Mouse (Mus musculus): ENCODE results near the gene Bad.
A peak's percentile ranks its signal among the peaks of the same experiment; 100 is the strongest.
"Not testable (repeated sequence)": the region's sequence is repeated elsewhere in the genome, so short reads cannot be mapped to it uniquely, and the experiment has no call there.

Bad gene

DNA sequence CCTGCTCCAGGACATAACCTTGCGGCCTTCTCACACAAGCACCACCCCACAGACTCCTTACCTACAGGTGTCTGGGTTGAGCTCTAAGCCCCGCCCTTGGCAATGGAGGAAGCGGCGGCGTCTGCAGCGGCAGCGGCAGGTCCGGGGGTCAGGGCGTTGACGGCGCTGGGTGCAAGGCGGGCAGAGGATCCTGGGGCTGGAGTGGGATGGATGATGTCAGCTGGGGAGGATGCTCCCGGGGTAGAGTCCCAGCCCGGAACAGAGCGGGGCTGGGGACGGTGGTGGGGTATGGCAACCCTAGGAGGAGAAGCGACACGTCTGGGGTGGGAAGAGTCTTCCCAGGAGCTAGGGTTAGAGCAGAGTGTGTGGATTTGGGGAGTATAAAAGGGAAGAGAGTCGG is 43.6 kb downstream of the Bad start:
- no peak for DNase-seq (ENCODE audit: low read depth)

DNA sequence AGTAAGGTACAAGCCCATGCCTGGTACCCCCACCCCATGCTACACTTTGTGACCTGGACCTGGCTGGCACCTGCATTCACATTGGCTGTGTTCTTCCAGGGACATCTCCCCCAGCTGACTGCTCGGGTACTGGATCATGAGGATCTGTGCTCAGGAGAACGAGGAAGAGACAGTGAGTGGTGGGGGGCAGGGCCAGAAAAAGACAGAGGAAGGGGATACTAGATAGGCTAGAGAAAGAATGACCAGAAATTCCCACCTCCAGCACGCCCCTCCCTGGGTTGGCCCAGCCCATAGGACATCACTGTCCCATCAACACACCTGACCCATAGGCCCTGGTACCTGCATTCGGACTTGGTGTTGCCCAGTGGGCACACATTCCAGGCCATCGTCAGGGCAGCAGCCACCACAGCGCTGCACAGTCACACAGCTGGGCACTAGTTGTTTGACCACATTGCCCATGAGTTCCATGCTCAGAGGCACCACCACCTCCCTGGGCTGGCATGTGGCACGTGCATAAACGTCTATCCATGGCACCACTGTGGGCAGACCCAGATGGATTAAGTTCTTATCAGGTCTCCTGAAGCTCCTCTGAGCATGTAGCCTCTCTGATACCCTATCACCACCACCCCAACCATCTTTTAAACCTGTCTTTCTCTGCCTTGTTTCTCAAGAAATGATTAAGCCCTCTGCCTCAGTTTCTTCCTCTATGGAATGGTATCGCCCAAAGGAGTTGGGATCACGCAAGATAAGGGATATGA is 44.5 kb downstream of the Bad start:
- DNase-seq (ENCODE audit: low read depth), result no peak

DNA sequence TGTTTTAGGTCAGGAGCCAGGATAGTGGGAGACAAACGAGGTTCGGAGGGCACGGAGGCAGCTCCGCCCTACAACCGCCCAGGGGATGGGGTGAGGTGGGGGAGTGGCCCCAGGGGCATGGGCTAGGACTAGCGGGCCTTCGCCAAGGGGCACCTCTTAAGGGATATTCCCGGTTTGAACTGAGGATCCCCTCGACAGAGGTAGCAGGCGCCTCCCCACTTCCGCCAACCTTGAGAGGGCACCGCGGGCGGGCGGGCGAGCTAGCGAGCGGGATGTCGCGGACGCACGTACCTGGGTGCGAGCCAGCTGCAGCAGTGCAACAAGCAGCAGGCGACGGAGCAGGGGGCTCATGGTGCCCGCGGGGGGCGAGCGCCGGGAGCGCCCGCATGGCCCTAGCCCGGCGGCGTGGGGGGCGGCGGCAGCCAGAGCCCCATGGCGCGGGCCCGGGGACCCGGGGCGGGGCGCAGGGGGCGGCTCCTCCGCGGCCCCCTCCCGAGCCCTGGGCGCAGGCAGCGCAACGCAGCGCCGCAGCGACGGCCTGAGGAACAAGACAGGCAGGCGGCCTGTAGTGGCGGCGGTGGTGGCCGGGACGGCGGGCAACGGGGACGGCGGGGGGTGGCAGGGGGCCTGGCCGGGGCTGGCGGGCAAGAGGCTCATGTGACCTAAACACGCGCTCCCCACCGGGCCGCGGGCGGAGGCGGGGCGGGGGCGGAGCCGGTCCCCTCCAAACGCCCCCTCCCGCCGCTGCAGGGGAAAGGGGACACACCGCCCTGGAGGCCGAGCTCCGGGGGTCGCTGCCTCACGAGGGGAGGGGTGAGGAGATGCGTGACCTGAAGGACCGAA is 45.6 kb downstream of the Bad start, which contains the start of gene Vegfb:
TSS of gene Vegfb (minus strand) at position 591 of the 843 bp plus-strand sequence.
- no peak for DNase-seq (ENCODE audit: low read depth)

DNA sequence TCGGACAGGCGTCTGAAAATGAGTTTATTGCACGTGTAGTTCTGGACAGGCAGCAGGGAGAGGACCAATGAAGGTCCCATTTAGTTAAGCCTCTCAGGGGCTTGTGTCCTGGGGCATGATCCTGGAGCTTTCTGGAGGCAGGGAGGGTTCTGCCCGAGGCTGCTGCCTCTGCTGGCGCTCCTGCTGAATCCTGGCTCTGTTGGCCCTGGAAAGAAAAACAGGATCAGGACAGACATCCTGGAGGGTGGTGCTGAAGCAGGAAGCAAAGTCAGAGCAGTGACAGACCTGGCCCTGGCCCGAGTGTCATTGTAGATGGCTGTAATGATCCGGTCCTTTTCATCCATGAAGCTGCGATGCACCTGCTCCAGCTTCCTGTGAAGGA is 46.2 kb downstream of the Bad start:
- DNase-seq (ENCODE audit: low read depth), result no peak

DNA sequence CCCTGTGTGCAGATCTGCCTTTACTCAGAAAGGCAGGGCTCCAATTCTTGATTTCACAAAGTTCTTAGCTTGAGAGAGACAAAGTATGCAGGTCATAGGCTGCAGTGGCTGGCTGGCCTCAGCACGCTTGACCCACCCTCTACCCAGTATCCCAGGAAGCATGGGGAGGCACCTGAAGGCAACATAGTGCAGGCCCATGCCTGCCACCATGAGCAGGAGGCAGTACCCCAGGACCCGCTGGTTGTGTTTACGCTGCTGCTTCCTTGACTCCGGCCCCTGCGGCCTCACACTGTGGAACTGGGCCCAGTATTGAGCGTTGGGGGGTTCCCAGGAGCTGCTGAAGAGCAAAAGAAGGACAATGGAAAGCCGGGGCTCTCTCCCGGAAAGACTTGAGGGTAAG is 47.6 kb downstream of the Bad start:
- DNase-seq (ENCODE audit: low read depth), result no peak

DNA sequence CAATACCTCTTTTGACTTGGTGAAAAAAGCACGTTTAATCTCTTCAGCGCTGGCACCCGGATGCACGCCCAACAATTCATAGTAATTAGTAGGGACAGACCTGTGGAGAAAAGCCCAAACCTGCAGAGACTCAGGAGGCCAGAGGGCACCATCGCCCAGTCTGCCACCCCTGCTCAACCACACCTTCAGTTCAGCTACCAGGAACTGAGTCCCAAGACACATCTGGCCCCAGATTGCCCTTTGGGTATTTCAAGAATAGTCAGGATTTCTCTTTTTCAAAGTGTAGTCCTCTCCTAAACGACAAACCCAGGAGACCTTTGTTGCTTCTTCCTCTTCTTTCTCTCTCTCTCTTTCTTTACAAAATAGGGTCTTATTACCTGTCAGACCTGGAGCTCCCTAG is 49.1 kb downstream of the Bad start:
- DNase-seq (ENCODE audit: low read depth), result no peak

DNA sequence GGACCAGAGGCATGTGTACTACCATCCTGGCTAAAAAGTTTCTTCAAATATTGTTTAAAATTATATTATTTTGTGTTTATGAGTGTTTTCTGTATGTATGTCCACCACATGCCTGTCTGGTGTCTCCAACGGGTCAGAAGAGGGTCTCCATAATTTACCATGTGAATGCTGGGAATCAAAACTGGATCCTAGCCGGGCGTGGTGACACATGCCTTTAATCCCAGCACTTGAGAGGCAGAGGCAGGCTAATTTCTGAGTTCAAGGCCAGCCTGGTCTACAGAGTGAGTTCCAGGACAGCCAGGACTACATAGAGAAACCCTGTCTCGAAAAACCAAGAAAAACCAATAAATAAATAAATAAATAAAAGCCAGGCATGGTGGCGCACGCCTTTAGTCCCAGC is 49.5 kb downstream of the Bad start:
- DNase-seq (ENCODE audit: low read depth), result not testable (repeated sequence)

DNA sequence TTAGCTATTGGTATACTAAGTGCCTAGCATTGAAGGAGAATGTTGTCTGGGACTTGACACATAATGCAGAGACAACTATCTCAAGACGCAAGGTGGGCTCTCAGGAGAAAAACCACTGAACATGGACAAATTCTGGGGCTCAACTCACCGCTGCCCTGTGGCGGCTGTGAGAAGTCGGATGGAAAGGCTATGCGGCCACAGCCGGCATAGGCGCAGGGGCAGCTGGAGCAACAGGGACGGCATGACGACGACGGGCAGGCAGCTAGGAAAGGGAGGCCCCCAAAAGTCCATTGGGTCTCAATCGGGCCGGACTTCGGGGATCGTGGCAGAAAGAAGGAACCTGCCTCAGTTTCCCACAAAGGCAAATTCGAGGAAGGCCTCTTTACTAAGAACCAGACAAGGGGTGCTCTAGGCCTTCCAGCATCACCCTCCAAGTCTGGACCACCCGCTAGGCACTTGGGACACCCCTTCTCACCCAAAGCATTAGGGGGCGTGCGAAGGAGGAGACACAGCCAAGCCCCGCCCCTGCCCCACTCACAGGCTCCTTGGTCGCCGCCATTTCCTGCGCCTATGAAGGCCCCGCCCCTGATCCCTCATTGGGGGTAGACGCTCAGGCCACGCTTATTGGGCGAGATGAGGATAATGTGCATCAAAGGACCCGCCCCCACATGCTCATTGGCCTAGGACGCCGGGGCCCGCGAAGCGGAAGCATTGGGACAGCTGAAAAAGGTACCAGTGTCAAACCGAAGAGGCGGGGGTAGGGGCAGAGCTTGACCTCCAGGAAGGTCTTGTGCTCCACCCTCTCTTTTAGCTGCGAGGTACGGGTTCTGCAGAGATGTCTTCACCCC is 50.6 kb downstream of the Bad start, which contains the start of gene Dnajc4:
TSS of gene Dnajc4 (minus strand) at position 562 of the 848 bp plus-strand sequence.
- DNase-seq (ENCODE audit: low read depth), result peak; percentile 86

DNA sequence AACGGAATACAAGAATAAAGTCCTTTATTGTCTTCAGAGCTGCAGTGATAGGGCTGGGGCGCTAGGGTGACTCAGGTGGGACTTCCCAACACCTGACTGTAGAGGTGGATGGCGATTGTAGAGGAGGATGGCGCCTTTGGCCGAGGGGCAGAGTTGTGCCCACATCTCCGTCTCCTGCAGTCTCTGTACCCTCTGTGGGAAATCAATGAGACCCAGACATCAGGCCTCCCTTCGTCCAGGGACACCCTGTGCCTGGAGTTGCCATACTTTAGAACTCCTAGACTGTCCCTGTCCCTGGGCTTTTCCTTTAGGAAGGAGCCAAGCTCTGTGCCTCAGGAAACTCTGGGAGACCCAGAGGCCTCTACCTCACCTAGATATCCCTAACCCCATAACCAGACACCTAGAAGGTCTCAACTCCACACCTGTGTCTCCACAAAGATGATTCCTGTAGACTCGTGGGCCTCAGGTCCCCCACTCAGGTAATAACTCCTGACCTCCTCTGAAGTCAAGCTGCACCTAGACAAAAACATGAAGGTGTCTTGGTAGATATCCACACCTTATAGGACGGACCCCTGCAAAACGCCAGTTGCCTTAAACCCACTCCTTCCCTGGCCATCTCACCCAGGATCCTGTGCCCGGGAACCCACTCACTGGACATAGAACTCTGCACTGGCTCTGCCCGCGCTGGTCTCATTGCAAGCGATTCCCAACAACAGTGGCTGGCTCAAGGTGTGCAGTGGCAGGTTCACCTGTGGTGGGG is 51.5 kb downstream of the Bad start:
- DNase-seq (ENCODE audit: low read depth), result no peak

DNA sequence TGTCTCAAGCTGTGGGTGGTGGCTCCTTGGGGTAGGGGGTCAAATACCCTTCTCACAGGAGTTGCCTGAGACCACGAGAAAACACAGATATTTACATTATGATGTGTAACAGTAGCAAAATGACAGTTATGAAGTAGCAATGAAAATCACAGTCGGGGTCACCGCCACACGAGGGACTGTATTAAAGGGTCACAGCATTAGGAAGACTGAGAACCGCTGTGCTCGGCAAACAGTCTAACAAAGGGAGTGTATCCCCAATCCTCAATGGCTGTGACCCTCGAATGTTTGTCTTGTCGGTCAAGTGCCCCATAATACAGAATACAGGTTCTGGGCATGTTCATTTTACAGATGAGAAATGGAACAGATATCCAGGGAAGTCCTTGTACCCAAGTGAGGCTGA is 52.3 kb downstream of the Bad start:
- no peak for DNase-seq (ENCODE audit: low read depth)

DNA sequence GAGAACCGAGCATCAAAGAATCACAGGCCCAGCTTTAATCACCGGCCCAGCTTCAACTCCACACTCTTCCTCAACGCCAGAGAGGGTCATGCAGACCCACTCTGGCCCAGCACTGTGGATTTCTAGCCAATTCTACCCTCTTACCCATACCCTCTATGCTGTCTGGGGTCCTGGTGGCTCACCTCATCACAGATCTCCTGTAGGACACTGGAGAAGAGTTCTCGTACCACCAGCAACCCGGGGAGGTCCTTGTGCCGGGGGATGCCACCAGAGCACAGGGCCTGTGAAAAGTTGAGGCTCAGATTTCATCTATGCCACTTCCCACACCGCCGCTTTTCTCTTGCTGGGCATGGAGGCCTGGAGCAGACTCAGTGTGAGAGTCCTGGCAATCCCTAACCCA is 52.8 kb downstream of the Bad start:
- DNase-seq (ENCODE audit: low read depth), result no peak

DNA sequence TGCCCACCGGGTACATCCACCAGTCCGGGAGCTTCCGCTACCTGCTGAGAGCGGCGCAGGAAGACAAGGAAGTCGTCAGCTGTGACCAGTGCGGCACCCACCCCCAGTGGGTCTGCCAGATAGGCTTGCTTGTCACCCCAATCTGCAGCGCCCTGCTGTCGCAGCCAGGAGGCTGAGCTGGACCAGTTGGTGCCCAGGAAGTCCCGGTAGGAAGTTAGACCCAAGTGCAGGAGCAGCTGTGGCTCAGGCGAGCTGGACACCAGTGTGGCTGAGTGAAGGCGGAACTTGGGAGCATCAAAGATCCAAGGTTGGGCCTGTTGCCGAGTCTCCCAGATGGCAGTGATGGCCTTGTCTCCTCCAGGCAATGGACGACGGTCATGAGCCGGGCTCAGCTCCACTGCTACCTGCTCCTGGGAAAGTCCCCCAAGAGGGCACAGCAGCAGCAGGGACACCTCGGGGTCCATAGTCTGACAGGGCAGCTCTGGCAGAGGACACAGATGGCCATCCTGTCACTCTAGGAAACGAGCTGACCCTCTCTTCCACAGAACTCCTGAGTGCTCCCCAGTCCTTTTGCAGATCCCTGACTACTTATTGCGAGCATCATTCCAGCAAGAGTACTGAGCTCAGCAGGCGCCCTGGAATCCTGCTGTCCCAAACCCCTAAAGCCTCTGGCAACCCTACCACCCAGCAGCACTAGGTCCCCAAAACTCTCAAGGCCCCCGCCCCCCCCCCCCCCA is 53.8 kb downstream of the Bad start:
- no peak for DNase-seq (ENCODE audit: low read depth)

DNA sequence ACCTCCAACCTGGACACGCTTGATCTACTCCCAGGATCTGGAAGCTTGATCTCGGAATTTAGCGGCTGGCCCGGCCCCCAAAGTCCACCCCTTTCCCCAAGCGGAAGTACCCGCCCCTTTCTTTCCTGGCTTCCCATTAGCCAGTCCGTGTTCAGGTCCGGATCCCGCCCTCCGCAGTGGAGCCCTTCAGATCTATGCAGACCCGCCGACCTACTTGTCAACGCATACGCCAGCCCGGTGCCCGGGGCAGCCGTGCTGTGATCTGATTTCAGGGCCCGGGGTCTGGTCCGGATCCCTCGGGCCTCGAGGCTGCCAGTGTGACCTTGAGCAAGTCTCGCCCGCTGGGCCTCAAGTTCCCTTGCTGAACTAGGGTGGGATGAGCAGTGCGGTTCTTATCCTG is 54.3 kb downstream of the Bad start, which contains the start of the genes Nudt22 and Trpt1:
TSS of gene Nudt22 (minus strand) at position 112 of the 400 bp plus-strand sequence.
TSS of gene Trpt1 (plus strand) at position 126 of the 400 bp plus-strand sequence.
- DNase-seq (ENCODE audit: low read depth), result no peak

DNA sequence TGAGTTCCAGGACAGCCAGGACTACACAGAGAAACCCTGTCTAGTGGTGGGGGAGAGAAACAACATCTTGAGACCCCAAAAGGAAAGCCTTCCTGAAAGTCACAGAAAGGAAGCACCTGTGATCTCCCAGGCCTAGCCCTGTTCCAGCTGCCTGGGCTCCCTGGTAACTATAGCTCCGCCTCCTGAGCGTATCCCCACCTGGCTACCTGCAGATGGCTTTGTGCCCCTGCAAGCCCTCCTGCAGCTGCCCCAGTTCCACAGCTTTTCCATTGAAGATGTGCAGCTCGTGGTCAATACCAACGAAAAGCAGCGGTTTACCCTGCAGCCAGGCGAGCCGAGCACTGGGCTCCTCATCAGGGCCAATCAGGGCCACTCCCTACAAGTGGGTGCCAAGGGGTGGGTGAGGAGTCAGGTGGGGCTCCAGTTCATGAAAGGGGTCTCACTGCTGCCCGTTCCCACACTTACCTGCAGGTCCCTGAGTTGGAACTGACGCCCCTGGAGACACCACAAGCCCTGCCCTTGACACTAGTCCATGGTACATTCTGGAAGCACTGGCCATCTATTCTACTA is 56.1 kb downstream of the Bad start:
- DNase-seq (ENCODE audit: low read depth), result no peak

DNA sequence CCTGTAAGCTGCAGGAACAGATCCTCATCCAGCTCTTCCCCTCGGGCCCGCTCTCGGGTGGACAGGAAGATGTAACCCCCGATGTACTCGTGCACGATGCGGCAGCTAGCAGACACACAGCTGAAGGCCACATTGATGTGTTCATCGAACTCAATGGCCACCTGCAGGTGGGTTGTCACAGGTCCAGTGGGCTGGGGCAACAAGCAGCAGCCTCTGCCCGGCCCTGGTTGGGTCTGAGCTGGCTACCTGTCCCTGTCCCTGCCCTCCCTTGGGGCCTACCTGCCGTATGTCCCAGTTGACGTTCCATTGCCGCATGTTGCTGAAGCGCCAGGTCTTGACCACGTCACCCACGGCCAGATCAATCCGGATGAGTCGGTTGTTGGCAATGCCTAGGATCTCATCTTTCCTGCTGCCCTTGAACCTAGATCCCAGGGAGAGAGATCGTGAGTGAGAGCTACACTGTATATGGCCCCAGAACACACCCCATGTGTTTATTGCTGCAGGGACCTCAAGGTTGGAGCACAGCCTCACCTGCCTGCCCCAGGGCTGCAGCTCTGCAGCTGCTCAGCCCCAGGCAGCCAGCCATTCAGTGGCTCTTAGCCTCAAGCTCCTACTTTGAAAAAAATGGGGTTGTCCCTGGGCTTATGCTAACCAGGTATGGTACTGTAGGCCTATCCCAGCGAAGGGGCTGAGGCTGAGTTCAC is 57.9 kb downstream of the Bad start:
- DNase-seq (ENCODE audit: low read depth), result no peak
